In the genomic region with DNA sequence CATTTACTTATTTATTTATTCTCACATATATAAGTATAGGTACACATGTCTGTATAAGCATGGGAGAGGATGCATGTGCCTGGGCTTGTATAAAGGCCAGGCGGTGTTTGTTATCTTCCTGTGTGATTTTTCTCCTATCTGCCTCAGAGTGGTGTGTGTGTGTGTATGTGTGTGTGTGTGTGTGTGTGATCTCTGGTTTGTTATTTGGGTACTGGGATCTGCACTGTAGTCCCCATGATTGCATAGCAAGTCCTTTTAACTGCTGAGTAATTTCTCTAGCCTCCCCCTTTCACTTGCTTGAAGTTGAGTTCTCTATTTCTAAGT, we compare ENCODE assay signal across 6 mouse cellular contexts.
"Had no signal": no experiment of that assay in that cellular context is flagged by ENCODE, and none has a peak within 500 bp of the region (broad histone marks: within the 10 kb centered on the region; RNA-seq: fewer than 3 reads in every experiment).

No protein-coding gene starts in this region.

- DNase-seq: kidney, adult 18-20 months had no signal

- H3K4me1 ChIP-seq: limb, embryonic 13.5 days; neural tube, embryonic 13.5 days had no signal

- H3K27me3 ChIP-seq: limb, embryonic 13.5 days; neural tube, embryonic 13.5 days had no signal

- H3K4me3 ChIP-seq: layer of hippocampus, adult 2 months; limb, embryonic 13.5 days; neural tube, embryonic 13.5 days had no signal

- H3K9me3 ChIP-seq: limb, embryonic 13.5 days; neural tube, embryonic 13.5 days had no signal

- H3K36me3 ChIP-seq: limb, embryonic 13.5 days; neural tube, embryonic 13.5 days had no signal

- H3K27ac ChIP-seq: layer of hippocampus, adult 2 months; limb, embryonic 13.5 days; liver, embryonic 14.5 days; neural tube, embryonic 13.5 days; stomach, postnatal 0 days had no signal

- H3K9ac ChIP-seq: limb, embryonic 13.5 days; liver, embryonic 14.5 days; neural tube, embryonic 13.5 days had no signal

- H3K4me2 ChIP-seq: limb, embryonic 13.5 days; neural tube, embryonic 13.5 days had no signal
